Mouse (Mus musculus): Measurements from ENCODE around the gene Ccer2.

- TF ChIP-seq CTCF (IDR thresholded peaks at IDR 0.05; ENCODE audit: insufficient read depth, low read length) (no peak), POLR2A (IDR thresholded peaks at IDR 0.05; ENCODE audit: borderline replicate concordance, extremely low read depth, low read depth, low read length) (peak; percentile 68; the same call in 1 of the 2 replicates)
Observed at GRCm38 (mm10) chr7:28766173-28766879, 10.4 kb downstream of the Ccer2 start, which contains the start of gene Sirt2.

All from lung, adult 2 months (tissue).